Mouse (Mus musculus): Measurements from ENCODE around the gene Fuom. TPM values are rescaled to one million over a fixed set of nuclear protein-coding genes. Genes with fewer than 3 reads are reported as not detected.
"Not testable (repeated sequence)": the region's sequence is repeated elsewhere in the genome, so short reads cannot be mapped to it uniquely, and the experiment has no call there.

Fuom gene
- 10 to 100 TPM; 45.1 to 51.0 (median 49.0) TPM for total RNA-seq (2022)

- DNase-seq (ENCODE audit: low spot score in 2 of 2) = peak; percentile 75 to 85
Observed at GRCm38 (mm10) chr7:140101993-140102860, at the start of gene Fuom. TSS of gene Fuom (minus strand) at chr7:140102441.

DNA sequence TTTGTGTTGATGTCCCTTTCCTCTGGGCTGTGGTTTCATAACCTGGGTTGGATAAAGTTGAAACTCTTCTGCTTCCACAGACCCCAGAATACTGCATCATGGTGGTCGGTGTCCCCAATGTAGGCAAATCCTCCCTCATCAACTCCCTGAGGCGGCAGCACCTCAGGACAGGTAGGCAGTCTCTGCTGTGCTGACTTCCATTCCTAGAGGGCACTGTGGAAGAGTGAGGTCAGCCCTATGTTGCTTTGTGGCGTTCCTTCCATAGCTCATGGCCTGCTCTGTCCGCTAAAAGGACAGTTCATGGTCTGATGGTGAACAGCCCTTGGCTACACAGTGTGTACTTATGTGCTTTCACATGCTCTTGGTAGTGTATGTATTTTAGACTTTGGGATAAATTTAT is 42.3 kb upstream of the Fuom start:
- DNase-seq (ENCODE audit: low spot score in 2 of 2) = no peak

DNA sequence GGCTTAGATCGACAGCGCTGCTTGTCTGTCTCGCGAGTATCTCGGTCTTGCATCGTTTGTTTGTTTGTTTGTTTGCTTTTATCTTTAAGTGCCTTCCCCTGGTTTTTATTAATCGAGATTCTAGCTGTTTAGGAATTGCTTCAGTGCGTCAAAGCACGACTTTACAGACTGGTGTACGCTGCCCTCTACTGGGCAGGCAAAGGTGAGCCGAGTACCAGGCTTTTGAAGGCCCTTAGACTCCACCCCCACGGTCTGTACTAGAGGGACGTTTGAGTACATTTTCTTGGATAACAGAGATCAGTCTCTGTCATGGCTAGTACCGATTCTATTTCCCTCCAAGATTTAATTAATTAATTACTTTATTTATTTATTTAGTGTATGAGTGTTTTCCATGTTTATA is 39.1 kb upstream of the Fuom start:
- no peak for DNase-seq (ENCODE audit: low spot score in 2 of 2)

DNA sequence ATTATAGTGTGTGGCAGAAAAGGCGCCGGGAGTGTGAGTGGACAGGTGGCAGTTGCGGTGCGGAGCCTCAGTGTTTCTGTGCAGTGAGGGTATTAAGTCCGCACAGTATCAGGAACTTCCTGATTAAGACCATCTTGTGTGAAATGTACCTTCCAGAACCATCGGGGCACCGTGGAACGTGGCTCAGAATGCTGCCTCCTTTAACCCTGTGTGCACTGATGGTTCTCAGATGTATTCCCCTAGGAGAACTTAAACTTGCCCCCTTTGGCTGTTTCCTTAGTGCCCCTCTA is 35.7 kb upstream of the Fuom start:
- DNase-seq (ENCODE audit: low spot score in 2 of 2) = peak in 1 of 2 experiments; percentile 43

GRCm38 (mm10) chr7:140137135-140138020 is 35.1 kb upstream of the Fuom start, which contains the start of gene Mtg1:
TSS of gene Mtg1 (plus strand) at chr7:140137564.
- peak; percentile 95 to 98 for DNase-seq (ENCODE audit: low spot score in 2 of 2)

DNA sequence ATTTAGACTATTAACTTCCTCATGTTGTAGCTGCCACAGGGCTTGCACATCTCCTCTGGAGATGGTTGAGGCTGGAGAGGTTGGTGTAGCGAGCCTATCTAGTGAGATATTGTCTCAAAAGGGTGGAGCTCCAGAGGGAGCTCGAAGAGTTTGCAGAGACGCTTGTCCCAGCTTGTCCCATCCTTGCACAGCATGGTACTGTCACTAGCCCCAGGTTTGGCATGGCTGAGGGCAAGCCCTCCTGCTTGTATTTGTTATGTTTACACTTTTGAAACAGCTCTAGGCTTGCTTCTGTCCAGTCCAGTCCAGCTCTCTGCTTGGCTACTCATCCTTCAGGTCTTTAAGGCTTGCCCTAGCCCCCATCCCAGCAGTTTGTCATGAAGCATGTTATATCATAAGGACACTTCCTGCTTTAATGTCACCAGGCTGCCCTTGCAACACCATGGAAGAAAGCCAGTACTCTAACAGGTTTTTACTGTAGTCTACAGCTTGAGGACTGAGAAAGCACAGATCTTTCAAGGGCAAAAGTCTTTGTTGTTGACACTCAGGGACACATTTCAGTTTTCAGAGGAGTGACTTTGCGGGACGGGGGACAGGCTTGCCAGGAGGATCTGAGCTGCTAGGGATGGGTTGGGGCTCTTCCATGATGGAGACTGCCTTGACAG is 33.0 kb upstream of the Fuom start:
- no peak for DNase-seq (ENCODE audit: low spot score in 2 of 2)

DNA sequence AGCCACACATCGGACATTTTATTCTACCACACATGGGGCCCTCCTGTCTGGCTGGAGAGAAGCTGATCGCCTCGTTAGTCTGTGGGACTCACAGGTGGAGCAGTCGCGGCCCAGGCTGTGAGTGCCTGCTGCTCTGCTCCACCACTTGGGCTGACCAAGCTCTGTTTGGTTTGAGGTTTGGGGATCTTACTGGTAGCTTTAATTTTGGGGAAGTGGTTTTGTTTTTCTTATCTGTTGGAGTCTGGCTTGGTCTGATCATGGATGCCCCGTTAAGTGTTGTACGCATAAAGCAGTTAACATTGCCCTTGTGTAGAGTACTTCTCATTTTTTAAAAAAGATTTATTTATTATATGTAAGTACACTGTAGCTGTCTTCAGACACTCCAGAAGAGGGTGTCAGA is 31.8 kb upstream of the Fuom start:
- DNase-seq (ENCODE audit: low spot score in 2 of 2) = not testable (repeated sequence)

- not testable (repeated sequence) for DNase-seq (ENCODE audit: low spot score in 2 of 2)
Observed at GRCm38 (mm10) chr7:140132184-140132583, 29.9 kb upstream of the Fuom start.

DNA sequence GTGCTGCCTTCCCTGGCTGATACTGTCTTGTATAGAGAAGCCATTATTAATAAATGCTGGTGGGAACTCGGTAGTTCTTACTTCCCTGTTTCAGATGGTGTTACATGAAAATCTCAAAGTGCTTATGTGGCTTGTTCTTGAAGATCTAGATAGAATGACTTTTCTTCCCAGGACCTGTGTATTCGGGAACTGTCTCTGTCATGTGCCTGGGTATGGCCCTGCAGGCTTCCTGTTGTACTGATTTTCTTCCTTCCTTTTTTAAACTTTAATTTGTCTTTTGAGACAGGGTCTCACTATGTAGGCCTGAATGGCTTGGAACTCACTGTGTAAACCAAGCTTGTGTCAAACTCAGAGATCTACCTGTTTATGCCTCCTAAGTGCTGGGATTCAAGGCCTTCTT is 25.7 kb upstream of the Fuom start:
- no peak for DNase-seq (ENCODE audit: low spot score in 2 of 2)

DNA sequence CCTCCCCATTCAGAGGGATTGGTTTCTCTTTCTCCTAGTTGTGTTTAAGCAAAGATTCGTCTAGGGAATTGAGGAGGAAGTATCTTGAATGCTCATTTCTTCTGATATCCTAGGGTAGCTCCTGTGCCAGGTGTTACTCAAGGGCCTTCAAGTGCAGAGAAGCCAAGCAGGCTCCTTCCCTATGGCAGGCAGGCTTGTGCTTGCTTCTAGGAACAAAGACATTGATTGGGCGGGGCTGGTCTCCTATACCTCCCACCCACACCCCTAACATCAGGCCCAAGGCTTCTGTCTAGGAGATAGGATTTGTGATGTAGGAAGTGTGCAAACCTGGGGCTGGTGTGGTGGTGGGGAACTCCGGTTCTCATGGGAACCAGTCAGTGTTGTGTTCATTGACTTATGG is 24.7 kb upstream of the Fuom start:
- DNase-seq (ENCODE audit: low spot score in 2 of 2) = no peak

DNA sequence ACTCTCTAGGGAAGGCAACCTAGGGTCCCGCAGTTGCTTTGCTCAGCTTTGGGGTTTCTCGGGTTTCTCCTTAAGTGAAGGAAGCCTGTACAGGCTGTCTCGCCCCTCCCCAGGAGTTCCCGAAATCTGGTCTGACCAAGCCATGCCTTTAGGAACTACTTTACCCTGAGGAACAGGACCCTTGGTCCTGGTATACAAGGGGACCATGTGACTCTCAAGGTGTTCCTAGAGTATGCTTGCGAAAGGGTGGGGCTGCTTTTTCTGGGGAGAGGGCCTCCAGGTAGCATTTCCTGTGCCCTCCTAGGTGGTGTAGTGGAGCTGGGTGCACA is 23.7 kb upstream of the Fuom start:
- DNase-seq (ENCODE audit: low spot score in 2 of 2) = no peak

- peak; percentile 68 to 86 for DNase-seq (ENCODE audit: low spot score in 2 of 2)
Observed at GRCm38 (mm10) chr7:140125278-140126021, 23.2 kb upstream of the Fuom start.

DNA sequence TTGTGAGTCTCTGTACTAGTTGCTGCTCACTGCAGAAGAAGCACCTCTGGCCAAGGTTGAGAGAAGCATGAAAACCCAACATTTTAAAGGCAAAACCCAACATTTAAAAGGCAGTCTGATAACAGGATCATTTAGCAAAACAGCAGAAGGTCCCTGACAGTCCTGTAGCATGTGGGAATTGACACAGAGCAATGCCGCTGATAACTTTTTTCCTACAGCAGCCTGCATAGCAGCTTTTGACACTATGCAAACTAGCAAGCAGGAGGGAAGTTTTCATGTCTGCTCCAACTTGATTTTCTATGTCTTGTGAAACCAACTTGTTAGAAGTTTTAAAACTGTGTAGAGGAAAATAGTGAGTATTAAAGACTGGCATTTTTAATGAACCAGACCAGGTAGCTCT is 22.1 kb upstream of the Fuom start:
- DNase-seq (ENCODE audit: low spot score in 2 of 2) = no peak

- DNase-seq (ENCODE audit: low spot score in 2 of 2) = no peak
Observed at GRCm38 (mm10) chr7:140122765-140123164, 20.5 kb upstream of the Fuom start.

DNA sequence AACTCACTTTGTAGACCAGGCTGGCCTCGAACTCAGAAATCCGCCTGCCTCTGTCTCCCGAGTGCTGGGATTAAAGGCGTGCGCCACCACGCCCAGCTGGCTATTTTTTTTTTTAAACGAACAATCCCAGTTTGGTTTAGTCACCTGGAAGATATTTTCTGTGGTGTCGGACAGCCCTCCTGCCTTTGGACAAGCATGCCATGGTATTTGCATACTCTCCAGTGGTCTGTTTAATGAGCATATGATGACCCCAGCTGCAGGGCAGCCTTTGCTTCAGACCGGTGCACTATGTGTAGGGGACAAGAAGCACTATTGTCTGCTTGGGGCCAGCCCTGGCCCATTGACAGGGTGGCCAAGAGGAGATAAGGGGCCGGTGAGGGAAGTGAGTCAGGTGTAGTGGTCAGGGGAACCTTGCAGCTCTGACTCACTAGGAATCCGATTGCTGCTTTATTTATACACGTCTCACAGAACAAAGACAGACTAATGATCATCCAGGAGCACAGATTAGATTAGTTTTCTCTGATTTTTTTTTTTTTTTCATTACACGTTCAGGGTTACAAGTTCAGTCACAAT is 19.2 kb upstream of the Fuom start:
- no peak for DNase-seq (ENCODE audit: low spot score in 2 of 2)

DNA sequence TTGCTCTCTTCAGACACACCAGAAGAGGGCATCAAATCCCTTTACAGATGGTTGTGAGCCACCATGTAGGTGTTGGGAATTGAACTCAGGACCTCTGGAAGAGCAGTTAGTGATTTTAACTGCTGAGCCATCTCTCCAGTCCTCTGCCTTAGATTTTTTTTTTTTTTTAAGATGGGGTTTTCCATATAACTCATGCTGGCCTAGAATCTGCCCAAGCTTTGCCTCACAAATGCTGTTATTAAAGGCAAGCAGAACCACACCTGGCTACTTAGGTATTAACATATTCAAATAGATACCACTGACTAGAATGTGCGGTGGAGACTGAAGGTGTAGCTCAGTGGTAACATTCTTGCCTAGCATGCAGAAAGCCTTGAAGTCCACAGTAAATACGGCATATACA is 18.2 kb upstream of the Fuom start:
- no peak for DNase-seq (ENCODE audit: low spot score in 2 of 2)

- DNase-seq (ENCODE audit: low spot score in 2 of 2) = peak; percentile 73 to 81
Observed at GRCm38 (mm10) chr7:140116329-140117054, 14.3 kb upstream of the Fuom start, which contains the start of gene Echs1. TSS of gene Echs1 (minus strand) at chr7:140116476.

DNA sequence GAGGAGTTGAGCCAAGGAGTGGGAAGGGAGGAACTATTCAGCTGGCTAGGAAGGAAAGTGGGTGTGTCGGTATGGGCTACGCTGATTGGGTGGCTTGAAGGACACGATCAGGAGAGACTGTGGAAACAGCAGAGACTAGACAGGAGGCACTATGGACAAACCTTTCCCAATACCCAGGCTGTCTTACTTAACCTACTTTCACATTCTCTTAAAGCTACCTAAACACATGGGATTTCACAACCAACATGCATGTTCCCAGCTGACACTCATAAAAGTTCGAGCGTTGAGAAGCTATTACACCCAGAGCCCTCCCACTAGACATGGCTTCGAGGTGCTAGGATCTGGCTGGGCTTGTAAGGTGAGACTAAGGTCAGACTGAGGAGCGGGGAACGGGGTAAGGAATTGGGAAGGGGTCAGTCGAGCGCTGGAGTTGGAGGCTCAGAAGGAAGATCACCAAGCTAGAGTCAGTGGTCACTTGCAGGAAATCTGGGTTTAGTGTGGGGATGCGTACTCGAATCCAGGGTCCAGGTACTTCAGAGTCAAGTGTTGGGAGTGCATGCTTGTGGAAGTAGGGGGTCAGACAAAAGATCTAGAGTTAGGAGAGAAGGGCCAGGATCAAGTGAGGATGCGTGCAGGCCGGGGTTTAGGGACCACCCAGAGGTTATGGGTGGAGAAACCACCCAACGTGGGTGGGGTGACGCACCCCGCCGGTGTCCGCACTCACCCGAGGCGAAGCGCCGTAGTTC is 13.5 kb upstream of the Fuom start, which contains the start of gene Paox:
Gene Paox (plus strand): TSS at position 217 of the 746 bp plus-strand sequence.
- DNase-seq (ENCODE audit: low spot score in 2 of 2) = peak; percentile 25 to 67

DNA sequence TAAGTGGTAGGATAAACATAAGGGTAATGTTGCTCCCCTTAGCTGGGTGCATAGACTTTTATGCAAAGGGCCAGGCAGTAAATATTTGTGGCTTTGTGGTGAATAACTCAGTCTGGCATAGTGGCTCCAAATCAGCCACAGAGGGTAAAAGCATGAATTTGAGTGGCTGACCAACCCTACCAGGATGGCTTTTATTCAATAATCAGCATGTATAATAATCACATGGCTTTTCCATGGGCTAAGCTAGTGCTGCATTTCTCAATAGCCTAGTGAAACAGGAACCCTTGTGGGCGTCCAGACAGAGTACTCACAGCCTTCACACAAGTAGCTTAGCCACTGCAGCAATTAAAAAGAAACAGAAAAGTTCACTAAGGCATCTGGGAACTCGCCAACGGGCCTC is 9.7 kb upstream of the Fuom start:
- no peak for DNase-seq (ENCODE audit: low spot score in 2 of 2)
